ENCODE assay signal across 10 mouse cellular contexts in genomic region chr12:86302973-86303372, GRCm38 (mm10). TPM values are rescaled to one million over a fixed set of nuclear protein-coding genes. Genes with fewer than 3 reads are reported as not detected.
"Had no signal": no experiment of that assay in that cellular context is flagged by ENCODE, and none has a peak within 500 bp of the region (broad histone marks: within the 10 kb centered on the region; RNA-seq: fewer than 3 reads in every experiment).

No protein-coding gene starts in this region.

- H3K4me1 ChIP-seq: midbrain, embryonic 13.5 days had no signal

- ATAC-seq: lung, postnatal 0 days; midbrain, embryonic 13.5 days had no signal

- DNase-seq: lung, adult 2 months; lung, postnatal 36 days; thymus, postnatal 4 days had no signal

- H3K4me3 ChIP-seq: left cerebral cortex, adult 2 months; limb, embryonic 10.5 days; liver, embryonic 15.5 days; midbrain, embryonic 13.5 days had no signal

- H3K27me3 ChIP-seq: liver, embryonic 15.5 days had no signal

- H3K4me2 ChIP-seq: liver, embryonic 11.5 days; liver, embryonic 15.5 days; midbrain, embryonic 13.5 days had no signal

- H3K9me3 ChIP-seq: limb, embryonic 10.5 days; liver, embryonic 15.5 days; midbrain, embryonic 13.5 days had no signal

- H3K9ac ChIP-seq: liver, embryonic 15.5 days; midbrain, embryonic 13.5 days had no signal

- H3K27ac ChIP-seq: left cerebral cortex, adult 2 months; limb, embryonic 10.5 days; liver, embryonic 15.5 days; midbrain, embryonic 13.5 days; stomach, postnatal 0 days had no signal

- H3K36me3 ChIP-seq: limb, embryonic 10.5 days; liver, embryonic 15.5 days; midbrain, embryonic 13.5 days had no signal

RNA-seq across cellular contexts. Expression of gene Esrrb, which starts 57.9 kb away (rescaled TPM):
- polyA plus RNA-seq: liver, embryonic 11.5 days had no signal
